Mouse (Mus musculus) lung, postnatal 0 days (tissue): ENCODE measurements at regions not wholly inside any gene's neighbourhood (a gene's known extent, or its start where the extent isn't known, plus 50 kb on each side); places are given as distances from the start of the nearest gene placed in this dataset.
"Not testable (repeated sequence)": the region's sequence is repeated elsewhere in the genome, so short reads cannot be mapped to it uniquely, and the experiment has no call there.

Source experiments
- ATAC-seq: fragments of 200-750 bp; cut with Nextera tagmentation; 2 replicates; pipeline ENCODE4 v1.8.0; 2017; ENCODE audit warnings: moderate library complexity
- DNase-seq: peaks from one replicate; pipeline ENCODE4 v3.0.0-alpha.2; 2016; ENCODE audit warnings: low spot score
- H3K27ac ChIP-seq: fragments of 300-500 bp; sonication (generic); 2 replicates; pipeline ENCODE4 v1.5.1; 2014; ENCODE audit warnings: antibody characterized with exemption, mild to moderate bottlenecking, low read length, mixed read lengths
- H3K27me3 ChIP-seq: fragments of 300-500 bp; sonication (generic); replicated peaks from 2 replicates; pipeline ENCODE4 v1.6.1; 2014; ENCODE audit warnings: low read length, mixed read lengths; ENCODE audit not compliant: insufficient read depth
- H3K36me3 ChIP-seq: fragments of 300-500 bp; sonication (generic); 2 replicates; pipeline ENCODE4 v1.6.1; 2014; ENCODE audit warnings: low read length, mixed read lengths; ENCODE audit not compliant: insufficient read depth
- H3K4me1 ChIP-seq: fragments of 300-500 bp; sonication (generic); 2 replicates; pipeline ENCODE4 v1.6.1; 2014; ENCODE audit warnings: antibody characterized with exemption, low read depth, low read length, mixed read lengths; ENCODE audit not compliant: insufficient read depth
- H3K4me2 ChIP-seq: fragments of 300-500 bp; sonication (generic); replicated peaks from 2 replicates; pipeline ENCODE4 v1.6.1; 2014; ENCODE audit warnings: low read depth, mild to moderate bottlenecking, low read length, moderate library complexity, mixed read lengths
- H3K4me3 ChIP-seq: fragments of 300-500 bp; sonication (generic); 2 replicates; pipeline ENCODE4 v1.5.1; 2014; ENCODE audit warnings: low read depth, low read length
- H3K9ac ChIP-seq: fragments of 300-500 bp; sonication (generic); replicated peaks from 2 replicates; pipeline ENCODE4 v1.6.1; 2014; ENCODE audit warnings: low read depth, mild to moderate bottlenecking
- H3K9me3 ChIP-seq: fragments of 300-500 bp; sonication (generic); 2 replicates; pipeline ENCODE4 v1.6.1; 2016; ENCODE audit warnings: low read length, mixed read lengths
- CTCF ChIP-seq: IDR thresholded peaks from 2 replicates; pipeline ENCODE4 v1.5.1; 2016; ENCODE audit warnings: antibody characterized with exemption, mild to moderate bottlenecking
- EP300 ChIP-seq: IDR thresholded peaks from 2 replicates; pipeline ENCODE4 v1.6.1; 2016; ENCODE audit warnings: antibody characterized with exemption, mild to moderate bottlenecking, control low read depth
- WGBS: fragments of 180-500 bp; shearing (Covaris S2); extraction: QIAGEN DNeasy Blood & Tissue Kit; methylation state at CpG from one replicate; pipeline ENCODE4 v1.1.7; 2014; 5-methylcytosine and 5-hydroxymethylcytosine counted together

GRCm38 (mm10) chr5:97279455-97279854 lies 112.7 kb downstream of the Naa11 start:
- H3K4me2 ChIP-seq: no peak overlapping the region
- no peaks in the 10 kb centered on the region for H3K27me3 ChIP-seq
- no peaks in the 10 kb centered on the region for H3K9me3 ChIP-seq
- no peak overlapping the region for H3K9ac ChIP-seq
- H3K36me3 ChIP-seq: no peaks in the 10 kb centered on the region
- TF ChIP-seq CTCF (no peak), EP300 (no peak)
- H3K27ac ChIP-seq: no peak overlapping the region
- DNase-seq (no peak), ATAC-seq (no peak)
- no peak overlapping the region for H3K4me3 ChIP-seq
- H3K4me1 ChIP-seq: no peaks in the 10 kb centered on the region
- WGBS: 73% methylated on average over 5 of the region's 5 CpGs

- H3K36me3 ChIP-seq: no peaks in the 10 kb centered on the region
- no peak overlapping the region for H3K27ac ChIP-seq
- H3K9me3 ChIP-seq: no peaks in the 10 kb centered on the region
- no peaks in the 10 kb centered on the region for H3K27me3 ChIP-seq
- H3K4me3 ChIP-seq: no peak overlapping the region
- no peak overlapping the region for H3K9ac ChIP-seq
- no peak overlapping the region for H3K4me2 ChIP-seq
- TF ChIP-seq CTCF (no peak), EP300 (no peak)
- no peak for ATAC-seq
- H3K4me1 ChIP-seq: no peaks in the 10 kb centered on the region
- 70% methylated on average over 16 of the region's 16 CpGs for WGBS
- DNase-seq: no peak
Measured at GRCm38 (mm10) chr5:97277795-97278572, 114.2 kb downstream of the Naa11 start.

- H3K36me3 ChIP-seq: no peaks in the 10 kb centered on the region
- H3K4me3 ChIP-seq: no peak overlapping the region
- 48% methylated on average over 5 of the region's 5 CpGs for WGBS
- H3K4me2 ChIP-seq: no peak overlapping the region
- no peak overlapping the region for H3K27ac ChIP-seq
- TF ChIP-seq EP300: no peak
- no peak for TF ChIP-seq CTCF
- DNase-seq (peak; percentile 48), ATAC-seq (peak; percentile 21; the same call in 1 of the 2 replicates)
- no peak overlapping the region for H3K9ac ChIP-seq
- no peaks in the 10 kb centered on the region for H3K4me1 ChIP-seq
- no peaks in the 10 kb centered on the region for H3K27me3 ChIP-seq
- no peaks in the 10 kb centered on the region for H3K9me3 ChIP-seq
Measured at GRCm38 (mm10) chr5:97276724-97277123, 115.5 kb downstream of the Naa11 start.

GRCm38 (mm10) chr5:97264666-97265065 lies 127.5 kb downstream of the Naa11 start:
- not testable (repeated sequence) for H3K9me3 ChIP-seq, H3K4me2 ChIP-seq, H3K27me3 ChIP-seq, H3K4me3 ChIP-seq, ATAC-seq, H3K9ac ChIP-seq, H3K36me3 ChIP-seq, DNase-seq, H3K4me1 ChIP-seq, H3K27ac ChIP-seq
- 77% methylated on average over 12 of the region's 12 CpGs for WGBS

GRCm38 (mm10) chr5:97257106-97257505 lies 135.1 kb downstream of the Naa11 start:
- ATAC-seq (no peak), DNase-seq (no peak)
- Histone ChIP-seq H3K9ac (no peak overlapping the region), H3K9me3 (no peaks in the 10 kb centered on the region), H3K4me1 (no peaks in the 10 kb centered on the region), H3K4me2 (no peak overlapping the region), H3K27ac (no peak overlapping the region), H3K4me3 (no peak overlapping the region), H3K27me3 (no peaks in the 10 kb centered on the region), H3K36me3 (no peaks in the 10 kb centered on the region)
- 68% methylated on average over 1 of the region's 1 CpGs for WGBS
- TF ChIP-seq EP300 (no peak), CTCF (no peak)

- no peaks in the 10 kb centered on the region for H3K9me3 ChIP-seq
- no peaks in the 10 kb centered on the region for H3K27me3 ChIP-seq
- H3K27ac ChIP-seq: no peak overlapping the region
- no peak overlapping the region for H3K4me3 ChIP-seq
- no peak for DNase-seq
- H3K36me3 ChIP-seq: no peaks in the 10 kb centered on the region
- H3K4me2 ChIP-seq: no peak overlapping the region
- no peak for TF ChIP-seq EP300
- TF ChIP-seq CTCF: no peak
- H3K4me1 ChIP-seq: no peaks in the 10 kb centered on the region
- ATAC-seq: no peak
- H3K9ac ChIP-seq: no peak overlapping the region
- WGBS: 60% methylated on average over 7 of the region's 7 CpGs
Measured at GRCm38 (mm10) chr5:97256445-97257060, 135.6 kb downstream of the Naa11 start.
